Mouse (Mus musculus) urinary bladder, postnatal 36 days (tissue): ENCODE results near the gene Trrap.

Source experiments
- DNase-seq, 2 experiments: peaks; one replicate each; pipeline ENCODE4 v3.0.0; 2022; ENCODE audit warnings: low spot score in 2 of 2, mixed read lengths in 1 of 2

Gene Trrap

GRCm38 (mm10) chr5:144780654-144781053, 13.1 kb downstream of the Trrap start:
- DNase-seq: no peak

DNA sequence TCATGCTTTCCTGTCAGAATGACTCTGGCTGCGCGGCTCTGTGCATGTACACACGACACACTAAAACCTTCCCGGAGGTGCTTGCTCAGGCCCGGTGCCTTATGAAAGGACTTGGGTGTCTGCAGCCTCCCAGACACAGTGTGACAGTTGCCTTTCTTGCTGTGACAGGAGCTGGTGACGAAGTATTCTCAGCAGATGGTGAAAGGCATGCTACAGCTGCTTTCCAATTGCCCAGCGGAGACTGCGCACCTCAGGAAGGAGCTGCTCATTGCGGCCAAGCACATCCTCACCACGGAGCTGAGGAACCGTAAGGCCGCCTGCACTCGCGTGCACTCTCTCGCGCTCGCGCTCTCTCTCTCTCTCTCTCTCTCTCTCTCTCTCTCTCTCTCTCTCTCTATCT, 18.9 kb downstream of the Trrap start:
- no peak for DNase-seq

DNA sequence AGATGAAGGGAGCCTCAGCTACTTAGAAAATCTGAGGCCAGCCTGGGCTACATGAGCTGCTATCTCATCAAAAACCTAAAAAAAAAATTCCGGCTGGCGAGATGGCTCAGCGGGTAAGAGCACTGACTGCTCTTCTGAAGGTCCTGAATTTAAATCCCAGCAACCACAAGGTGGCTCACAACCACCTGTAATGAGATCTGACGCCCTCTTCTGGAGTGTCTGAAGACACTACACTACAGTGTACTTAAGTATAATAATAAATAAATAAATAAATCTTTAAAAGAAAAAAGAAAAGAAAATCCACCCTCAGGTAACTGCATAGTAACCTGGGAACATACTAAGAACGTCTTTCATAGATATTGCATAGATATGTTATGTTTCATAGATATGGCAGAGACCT, 25.8 kb downstream of the Trrap start:
- DNase-seq: no peak

DNA sequence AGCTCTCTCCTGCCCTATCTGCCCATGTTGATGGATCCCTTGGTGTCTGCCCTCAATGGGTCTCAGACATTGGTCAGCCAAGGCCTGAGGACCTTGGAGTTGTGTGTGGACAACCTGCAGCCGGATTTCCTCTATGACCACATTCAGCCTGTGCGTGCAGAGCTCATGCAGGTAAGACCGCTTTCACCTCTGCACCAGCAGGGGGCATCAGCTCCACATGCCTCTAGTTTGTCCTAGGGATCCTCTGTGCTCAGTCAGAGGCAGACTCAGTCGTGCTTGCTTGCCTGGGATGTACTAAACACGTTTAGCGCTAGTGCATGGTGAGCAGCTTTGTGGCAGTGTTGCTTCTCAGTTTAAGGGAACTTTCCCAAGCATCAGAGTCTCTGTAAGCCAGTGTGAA, 27.2 kb downstream of the Trrap start:
- DNase-seq: no peak

DNA sequence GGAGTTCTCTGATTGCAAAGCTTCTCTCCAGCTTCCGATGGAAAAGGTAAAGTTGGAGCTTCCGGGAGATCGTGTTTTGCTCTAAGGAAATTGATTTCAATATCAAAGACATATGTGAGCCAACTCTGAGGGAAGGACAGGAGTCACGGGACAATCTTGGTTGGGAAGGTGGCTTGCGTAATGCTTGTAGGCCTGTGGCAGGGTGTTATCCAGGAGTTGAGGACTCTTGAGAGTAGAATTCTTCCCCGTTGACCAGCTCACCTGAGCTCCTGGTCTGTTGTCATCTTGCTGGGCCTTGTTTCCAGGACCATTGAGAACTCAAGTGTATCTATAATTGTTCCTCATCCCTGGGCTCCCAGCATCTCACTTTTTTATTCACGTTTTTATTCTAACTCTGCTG, 29.6 kb downstream of the Trrap start:
- no peak for DNase-seq

GRCm38 (mm10) chr5:144803066-144803465, 35.5 kb downstream of the Trrap start:
- no peak for DNase-seq

DNA sequence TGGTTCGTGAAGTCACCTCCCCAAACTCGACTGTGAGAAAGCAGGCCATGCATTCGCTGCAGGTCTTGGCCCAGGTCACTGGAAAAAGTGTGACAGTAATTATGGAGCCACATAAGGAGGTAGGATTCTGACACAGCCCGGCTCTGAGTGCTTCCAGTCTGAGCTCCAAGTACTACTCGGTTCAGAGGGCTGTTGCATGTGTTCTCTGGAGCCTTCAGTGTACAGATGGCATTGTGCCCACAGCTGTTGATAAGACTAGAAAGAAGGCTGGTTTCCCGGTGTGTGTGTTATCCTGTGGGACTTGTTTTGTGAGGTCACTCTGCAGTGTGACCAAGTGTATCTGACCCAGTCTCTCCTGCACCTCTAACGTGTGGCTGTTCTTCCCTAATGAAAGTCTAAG, 36.6 kb downstream of the Trrap start:
- no peak for DNase-seq

DNA sequence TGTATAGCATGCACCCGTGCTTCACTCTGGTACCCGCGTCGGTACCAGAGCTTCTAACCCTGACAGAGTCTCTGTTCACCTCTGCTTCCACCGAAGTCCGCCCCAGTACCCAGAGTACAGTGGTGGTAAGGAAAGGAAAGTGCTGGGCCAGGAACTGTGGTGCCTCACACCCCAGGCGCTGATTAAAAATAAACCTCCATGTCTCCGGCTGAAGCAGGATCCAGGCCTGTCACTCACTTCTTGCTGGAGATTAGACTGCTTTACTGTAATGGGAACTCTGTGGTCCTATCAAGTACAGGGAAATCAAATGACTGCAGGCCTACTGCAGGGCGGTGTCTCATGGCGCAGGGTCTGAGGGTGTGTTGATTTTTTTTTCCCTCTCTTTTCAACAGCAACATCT, 39.4 kb downstream of the Trrap start:
- no peak for DNase-seq

DNA sequence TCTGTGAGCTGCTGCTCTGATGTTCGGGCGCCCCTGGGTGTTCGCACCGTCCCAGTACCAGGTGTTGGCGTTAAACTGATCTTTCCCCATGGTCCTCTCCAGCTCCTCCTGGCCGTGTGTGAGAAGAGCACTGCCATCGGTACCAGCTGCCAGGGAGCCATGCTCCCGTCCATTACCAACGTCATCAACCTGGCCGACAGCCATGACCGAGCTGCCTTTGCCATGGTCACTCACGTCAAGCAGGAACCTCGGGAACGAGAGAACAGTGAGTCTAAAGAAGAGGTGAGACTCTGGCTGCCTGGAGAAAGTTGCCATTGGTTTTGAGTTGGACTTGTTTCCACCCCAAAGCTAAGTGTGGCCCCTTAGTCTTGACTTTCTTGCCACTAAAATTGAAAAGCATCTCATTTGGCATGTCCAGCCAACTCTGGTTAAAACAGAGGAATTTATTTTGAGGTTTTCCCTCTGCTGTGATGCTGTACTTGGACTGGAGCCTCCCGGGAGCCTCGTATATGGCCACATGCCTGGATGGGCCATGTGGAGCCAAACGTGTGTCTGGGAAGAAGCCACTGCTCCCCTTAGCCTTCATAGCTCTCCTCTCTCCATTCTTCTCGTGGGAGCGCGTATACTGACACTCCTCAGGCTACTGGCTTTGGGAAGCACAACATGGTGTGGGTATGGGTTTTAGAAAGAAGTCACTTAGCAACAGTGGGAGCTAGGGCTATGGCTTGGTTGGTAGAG, 61.0 kb downstream of the Trrap start:
- DNase-seq: no peak

DNA sequence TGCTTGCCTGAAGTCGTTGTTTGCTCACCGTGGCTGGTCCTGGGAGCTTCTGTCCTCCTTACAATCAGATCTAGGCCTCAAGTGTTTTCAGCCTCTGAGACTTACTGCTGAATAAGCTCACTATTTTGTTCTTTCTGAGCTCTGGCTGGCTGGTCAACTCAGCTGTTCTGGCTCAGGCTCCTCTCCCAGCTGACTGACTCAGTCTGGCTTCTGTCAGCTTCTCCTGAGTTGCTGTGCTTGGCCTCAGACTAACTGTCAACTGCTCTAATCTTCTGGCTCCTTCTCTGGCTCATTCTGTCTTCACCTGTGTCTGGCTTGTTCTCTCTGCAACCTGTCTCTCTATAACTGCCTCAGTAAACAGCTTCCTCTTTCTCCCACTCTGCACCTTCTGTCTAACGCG, 62.1 kb downstream of the Trrap start:
- DNase-seq: no peak

DNA sequence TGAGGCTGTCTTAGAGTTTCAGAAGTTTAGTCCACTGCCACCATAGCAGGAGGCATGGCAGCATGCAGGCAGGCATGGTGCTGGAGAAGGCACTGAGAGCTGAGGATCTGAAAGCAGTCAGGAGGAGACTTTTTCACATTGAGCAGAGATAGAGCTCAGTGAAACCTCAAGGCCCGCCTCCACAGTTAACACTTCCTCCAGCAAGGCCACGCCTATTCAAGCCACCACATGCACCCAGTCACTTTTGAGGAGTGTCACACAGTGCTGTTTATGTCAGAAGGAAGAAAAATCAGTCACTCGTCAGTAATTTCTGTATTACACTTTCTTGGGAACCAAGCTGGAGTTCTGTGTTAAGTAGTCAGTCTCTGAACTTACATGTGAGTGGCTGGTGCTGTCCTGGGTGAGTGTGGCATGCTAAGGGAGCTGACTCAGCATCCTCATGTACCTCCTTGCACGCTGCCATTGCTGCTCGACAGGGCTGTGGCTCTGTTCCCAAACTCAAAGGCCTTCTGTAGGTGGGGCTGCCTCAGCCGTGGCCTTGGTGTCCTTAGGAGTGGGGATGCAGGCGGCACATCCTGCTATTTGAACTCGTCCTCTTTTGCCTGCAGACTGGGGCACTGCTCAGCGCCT, 64.4 kb downstream of the Trrap start:
- DNase-seq: no peak

DNA sequence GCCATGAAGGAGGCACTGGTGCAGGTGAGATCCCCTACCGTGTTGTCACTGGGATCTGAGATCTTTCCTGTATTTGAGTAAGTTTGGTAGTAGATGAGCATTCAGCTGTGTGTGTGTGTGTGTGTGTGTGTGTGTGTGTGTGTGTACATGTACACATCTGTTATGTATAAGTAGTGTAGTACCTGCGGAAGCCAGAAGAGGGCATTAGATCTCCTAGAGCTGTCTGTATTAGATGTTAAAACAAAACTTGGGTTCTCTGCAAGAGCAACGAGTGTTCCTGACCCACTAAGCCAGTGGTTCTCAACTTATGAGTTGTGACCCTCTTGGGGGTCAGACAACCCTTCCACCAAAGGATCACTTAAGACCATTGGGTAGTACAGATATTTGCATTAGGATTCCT, 68.6 kb downstream of the Trrap start:
- no peak for DNase-seq

GRCm38 (mm10) chr5:144845352-144845751, 77.8 kb downstream of the Trrap start:
- no peak for DNase-seq

DNA sequence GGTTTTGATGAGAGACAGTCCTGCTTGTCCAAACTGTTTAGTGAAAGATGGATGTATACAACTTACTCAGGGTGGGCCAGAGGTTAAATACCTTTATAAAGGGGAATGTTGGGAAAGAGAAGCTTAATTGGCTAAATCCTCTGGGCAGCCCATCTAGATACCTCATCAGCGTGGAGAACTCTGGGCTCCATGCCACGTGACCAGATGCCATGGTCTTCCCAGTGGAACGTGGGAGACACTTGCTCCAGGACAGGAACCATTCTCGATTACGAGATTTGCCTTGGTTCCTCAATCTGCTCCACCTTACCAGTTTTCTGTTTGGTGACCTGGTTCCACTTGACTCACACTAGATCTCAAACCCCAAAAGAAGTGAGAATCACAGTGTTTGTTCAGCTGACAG, 81.2 kb downstream of the Trrap start:
- no peak for DNase-seq

DNA sequence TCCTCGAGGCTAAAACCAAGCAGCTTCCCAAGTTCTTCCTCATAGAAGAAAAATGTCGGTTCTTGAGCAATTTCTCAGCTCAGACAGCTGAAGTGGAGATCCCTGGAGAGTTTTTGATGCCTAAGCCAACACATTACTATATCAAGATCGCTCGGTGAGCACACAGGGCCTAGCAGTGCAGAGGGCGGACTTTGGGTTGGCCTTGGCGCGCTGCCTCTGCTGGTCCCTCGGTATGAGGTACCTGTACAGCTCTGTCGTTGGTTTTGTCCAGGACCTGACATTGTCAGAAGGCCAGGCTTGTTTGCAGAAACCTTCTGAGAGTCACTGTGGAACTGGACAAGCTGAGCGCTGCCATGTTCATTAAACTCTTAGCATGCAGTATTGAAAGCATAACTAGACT, 82.4 kb downstream of the Trrap start:
- DNase-seq: no peak

DNA sequence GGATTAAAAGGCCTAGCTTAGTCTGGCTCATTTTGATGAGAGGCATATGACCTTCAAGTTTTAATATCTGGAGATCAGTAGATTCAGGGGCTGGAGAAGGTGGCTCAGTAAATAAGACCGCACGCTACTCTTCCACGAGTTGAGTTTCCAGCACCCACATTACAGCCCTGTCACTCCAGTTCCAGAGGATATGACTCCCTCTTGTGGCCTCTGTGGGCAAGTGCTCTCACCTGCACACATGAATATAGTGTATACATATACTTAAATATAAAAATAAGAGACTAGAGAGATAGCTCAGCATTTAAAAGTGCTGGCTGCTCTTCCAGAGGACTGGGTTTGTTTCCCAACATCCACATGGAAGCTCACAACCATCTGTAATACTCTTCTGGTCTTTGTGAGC, 84.3 kb downstream of the Trrap start:
- DNase-seq: no peak

GRCm38 (mm10) chr5:144853931-144854330, 86.4 kb downstream of the Trrap start:
- no peak for DNase-seq

- no peak for DNase-seq
These were observed 88.4 kb downstream of the Trrap start for GRCm38 (mm10) chr5:144855936-144856335.

DNA sequence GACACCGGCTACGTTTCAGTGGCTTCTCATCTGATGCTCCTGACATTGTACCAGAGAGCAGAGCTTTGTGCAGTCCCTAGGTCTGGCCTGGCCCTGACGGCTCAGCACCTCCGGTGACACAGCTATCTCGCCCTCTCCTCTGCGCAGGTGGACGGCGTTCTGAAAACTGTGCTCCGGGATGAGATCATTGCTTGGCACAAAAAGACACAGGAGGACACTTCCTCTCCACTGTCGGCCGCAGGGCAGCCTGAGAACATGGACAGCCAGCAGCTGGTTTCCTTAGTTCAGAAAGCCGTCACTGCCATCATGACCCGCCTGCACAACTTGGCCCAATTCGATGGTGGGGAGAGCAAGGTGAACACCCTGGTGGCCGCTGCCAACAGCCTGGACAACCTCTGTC, 91.0 kb downstream of the Trrap start:
- DNase-seq: no peak

GRCm38 (mm10) chr5:144859284-144859683, 91.8 kb downstream of the Trrap start:
- no peak for DNase-seq

DNA sequence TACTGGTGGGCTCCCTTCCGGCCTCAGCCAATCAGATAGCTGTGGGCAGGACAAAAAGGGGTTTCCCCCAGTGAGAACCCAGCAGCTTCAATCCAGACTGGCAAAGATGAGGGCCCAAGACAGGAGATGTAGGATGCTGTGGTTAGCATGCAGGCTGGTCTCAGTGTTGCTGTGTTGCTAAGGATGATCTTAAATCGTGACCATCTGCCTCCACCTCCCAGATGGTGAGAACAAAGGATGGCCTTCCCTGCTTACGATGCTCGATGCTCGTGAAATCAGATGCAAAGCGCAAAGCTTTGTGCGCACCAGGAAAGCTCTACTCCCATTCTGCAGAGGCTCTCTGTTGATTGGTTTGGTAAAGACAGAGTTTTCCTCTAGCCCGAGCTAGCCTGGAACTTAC, 93.4 kb downstream of the Trrap start:
- no peak for DNase-seq

GRCm38 (mm10) chr5:144866923-144867322, 99.4 kb downstream of the Trrap start:
- DNase-seq: no peak

GRCm38 (mm10) chr5:144869466-144869865, 101.9 kb downstream of the Trrap start:
- DNase-seq: no peak

GRCm38 (mm10) chr5:144870782-144871181, 103.2 kb downstream of the Trrap start:
- DNase-seq: no peak
